Mouse (Mus musculus): Measurements from ENCODE around the gene Fam166a.

- TF ChIP-seq CTCF (IDR thresholded peaks at IDR 0.05; ENCODE audit: low read depth, low read length), result no peak
- TF ChIP-seq POLR2A (IDR thresholded peaks at IDR 0.05; ENCODE audit: insufficient read depth, low read length), result no peak
Observed at GRCm38 (mm10) chr2:25187841-25188240, 30.7 kb upstream of the Fam166a start.
